Mouse (Mus musculus) embryonic fibroblast, embryonic 13.5 days (primary cell): ENCODE measurements around the gene Cpsf4l. TPM values are rescaled to one million over a fixed set of nuclear protein-coding genes. Genes with fewer than 3 reads are reported as not detected.

ENCODE experiments used
- H3K27ac ChIP-seq: 2 replicates; pipeline ENCODE4 v1.5.1; 2012; ENCODE audit warnings: low read length, control low read depth, inconsistent platforms; ENCODE audit not compliant: insufficient read depth
- H3K4me1 ChIP-seq: 2 replicates; pipeline ENCODE4 v1.6.1; 2011; ENCODE audit warnings: low read length; ENCODE audit not compliant: control insufficient read depth, insufficient read depth
- H3K4me3 ChIP-seq: 2 replicates; pipeline ENCODE4 v1.5.1; 2011; ENCODE audit warnings: mild to moderate bottlenecking, control low read depth, low read length; ENCODE audit not compliant: insufficient read depth
- CTCF ChIP-seq: IDR thresholded peaks from 2 replicates; pipeline ENCODE4 v1.5.1; 2011; ENCODE audit warnings: mild to moderate bottlenecking, control low read depth, low read length, moderate library complexity, borderline replicate concordance; ENCODE audit not compliant: insufficient read depth
- POLR2A ChIP-seq: IDR thresholded peaks from 2 replicates; pipeline ENCODE4 v1.6.1; 2011; ENCODE audit warnings: low read depth, mild to moderate bottlenecking, control low read depth, low read length, moderate library complexity
- polyA plus RNA-seq: library from polyadenylated mRNA; stranded (reverse); fragments of >200 nt; gene quantifications from 2 replicates; pipeline ENCODE4 v1.2.4, GENCODE M21; 2011; ENCODE audit warnings: low read depth; ENCODE audit not compliant: missing spikeins, insufficient read length

Gene Cpsf4l
- polyA plus RNA-seq, 1 experiment, result not detected

DNA sequence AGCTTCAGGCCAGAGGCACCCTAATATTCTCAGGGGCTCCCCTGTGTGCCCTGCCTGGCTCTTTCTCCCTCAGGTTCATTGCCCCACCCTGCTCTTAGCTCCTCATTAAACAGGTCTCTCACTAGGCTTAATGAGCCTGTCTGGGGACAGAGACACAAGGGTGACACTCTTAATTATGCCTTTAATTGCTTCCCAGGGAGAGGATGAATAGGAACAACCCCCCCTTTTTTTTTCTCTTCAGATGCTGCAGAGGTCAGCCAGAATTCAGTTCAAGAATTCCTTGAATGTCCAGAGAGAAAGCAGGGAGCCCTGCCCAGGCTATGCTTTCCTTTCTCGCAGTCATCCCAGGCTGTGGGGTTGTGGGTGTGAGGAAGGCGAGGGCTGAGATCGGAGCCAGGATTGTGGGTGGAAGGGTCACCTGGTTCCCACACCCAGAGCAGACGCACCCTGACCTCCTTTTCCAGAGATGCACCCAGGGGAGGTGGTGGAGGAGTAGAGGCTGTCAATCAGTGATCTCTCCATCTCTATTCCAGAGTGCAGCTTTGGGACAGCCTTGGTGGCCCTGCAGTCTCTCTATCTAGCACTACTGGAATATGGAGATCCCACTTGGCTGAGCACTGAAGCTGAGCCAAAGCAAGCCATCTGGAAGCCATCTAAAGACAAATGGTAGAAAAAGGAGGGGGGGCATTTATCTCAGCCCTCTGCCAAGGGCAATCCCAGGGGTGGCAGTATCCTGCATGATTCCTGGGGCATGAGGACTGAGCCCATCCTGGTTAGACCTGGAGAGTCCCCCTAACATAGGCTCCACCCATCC, 15.6 kb upstream of the Cpsf4l start:
- H3K4me1 ChIP-seq, result peaks cover 6% of the 10 kb centered on the region; the same call in 1 of the 2 replicates
- no peak overlapping the region for H3K27ac ChIP-seq
- H3K4me3 ChIP-seq, result no peak overlapping the region
- no peak for TF ChIP-seq CTCF
- no peak for TF ChIP-seq POLR2A

DNA sequence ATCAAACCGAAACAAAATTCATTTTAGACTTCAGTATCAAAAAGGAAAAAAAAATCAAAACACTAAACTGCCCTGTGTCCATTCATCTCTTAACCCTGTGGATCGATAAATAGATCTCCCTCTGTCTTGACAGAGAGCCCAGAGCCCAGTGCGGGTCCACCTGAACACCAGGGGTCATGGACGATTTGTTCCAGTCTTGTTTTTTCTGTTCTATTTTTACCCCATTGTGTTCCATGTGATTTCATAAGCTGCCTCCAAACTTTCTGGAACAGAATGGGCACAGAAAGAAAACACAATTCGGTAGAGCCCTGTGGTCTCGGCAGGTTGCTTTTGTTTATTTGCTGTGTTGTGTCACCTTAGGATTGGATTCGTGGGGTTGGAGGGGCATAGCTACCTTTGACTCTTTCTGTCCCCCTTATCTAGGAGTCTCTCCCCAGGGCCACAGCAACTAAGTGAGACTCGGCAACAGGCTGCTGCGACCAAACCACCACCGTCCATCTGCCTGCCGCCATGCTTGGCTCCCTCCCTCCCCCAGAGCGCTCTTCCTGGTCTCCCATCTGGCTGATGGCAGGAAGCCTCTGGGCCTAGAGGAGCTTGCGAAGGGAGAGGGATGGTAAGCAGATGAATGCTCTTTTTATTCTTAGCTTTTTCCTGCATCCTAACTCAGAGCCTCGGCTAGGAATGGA, 12.7 kb upstream of the Cpsf4l start:
- no peak overlapping the region for H3K27ac ChIP-seq
- no peak overlapping the region for H3K4me3 ChIP-seq
- TF ChIP-seq POLR2A, result no peak
- no peaks in the 10 kb centered on the region for H3K4me1 ChIP-seq

DNA sequence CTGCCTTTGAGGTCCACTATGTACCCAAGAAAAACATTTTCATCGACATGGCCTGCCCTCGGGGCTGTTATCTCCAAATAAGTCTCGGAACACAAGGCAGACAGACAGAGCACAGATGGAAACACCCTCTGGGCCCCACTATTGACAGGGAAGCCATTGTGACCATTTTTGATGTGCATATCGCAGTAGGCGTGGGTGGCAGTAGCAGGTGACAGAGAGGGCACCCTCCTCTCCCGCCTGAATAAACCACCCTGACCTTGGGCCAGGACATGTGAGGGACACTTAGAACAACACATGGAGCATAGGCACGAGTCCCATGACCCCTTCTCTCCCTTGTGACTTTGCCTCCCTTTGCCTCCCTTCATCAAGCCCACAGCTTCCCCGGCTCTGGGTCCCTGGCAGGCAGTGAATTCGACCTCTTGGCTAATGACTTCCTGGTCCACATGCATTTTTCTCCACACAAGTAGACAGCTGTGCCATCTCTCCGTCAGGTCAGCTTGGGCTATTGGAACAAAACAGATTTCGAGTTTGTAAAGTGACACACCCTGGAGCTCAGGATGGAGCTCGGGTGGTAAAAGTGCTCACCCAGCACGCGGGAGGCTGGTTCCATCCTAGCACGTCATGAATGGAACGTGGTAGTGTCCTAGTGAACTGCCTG, 8.1 kb upstream of the Cpsf4l start:
- no peak overlapping the region for H3K27ac ChIP-seq
- H3K4me1 ChIP-seq, result no peaks in the 10 kb centered on the region
- no peak overlapping the region for H3K4me3 ChIP-seq
- TF ChIP-seq POLR2A (no peak), CTCF (no peak)

GRCm38 (mm10) chr11:113716132-113716531, 6.3 kb upstream of the Cpsf4l start:
- no peak overlapping the region for H3K4me3 ChIP-seq
- H3K4me1 ChIP-seq, result no peaks in the 10 kb centered on the region
- TF ChIP-seq POLR2A (no peak), CTCF (no peak)
- H3K27ac ChIP-seq, result no peak overlapping the region

GRCm38 (mm10) chr11:113715078-113715674, 5.4 kb upstream of the Cpsf4l start:
- no peak overlapping the region for H3K4me3 ChIP-seq
- H3K4me1 ChIP-seq, result no peaks in the 10 kb centered on the region
- no peak overlapping the region for H3K27ac ChIP-seq
- no peak for TF ChIP-seq POLR2A
- no peak for TF ChIP-seq CTCF

- Histone ChIP-seq H3K4me3 (no peak overlapping the region), H3K27ac (no peak overlapping the region), H3K4me1 (no peaks in the 10 kb centered on the region)
- TF ChIP-seq POLR2A (no peak), CTCF (no peak)
These were observed 1.2 kb upstream of the Cpsf4l start for GRCm38 (mm10) chr11:113711061-113711460.

- no peak overlapping the region for H3K27ac ChIP-seq
- no peak for TF ChIP-seq POLR2A
- no peak for TF ChIP-seq CTCF
- H3K4me3 ChIP-seq, result no peak overlapping the region
- no peaks in the 10 kb centered on the region for H3K4me1 ChIP-seq
These were observed 500 bp upstream of the Cpsf4l start for GRCm38 (mm10) chr11:113710257-113710777.

GRCm38 (mm10) chr11:113709272-113709671, 545 bp downstream of the Cpsf4l start:
- no peaks in the 10 kb centered on the region for H3K4me1 ChIP-seq
- H3K27ac ChIP-seq, result no peak overlapping the region

DNA sequence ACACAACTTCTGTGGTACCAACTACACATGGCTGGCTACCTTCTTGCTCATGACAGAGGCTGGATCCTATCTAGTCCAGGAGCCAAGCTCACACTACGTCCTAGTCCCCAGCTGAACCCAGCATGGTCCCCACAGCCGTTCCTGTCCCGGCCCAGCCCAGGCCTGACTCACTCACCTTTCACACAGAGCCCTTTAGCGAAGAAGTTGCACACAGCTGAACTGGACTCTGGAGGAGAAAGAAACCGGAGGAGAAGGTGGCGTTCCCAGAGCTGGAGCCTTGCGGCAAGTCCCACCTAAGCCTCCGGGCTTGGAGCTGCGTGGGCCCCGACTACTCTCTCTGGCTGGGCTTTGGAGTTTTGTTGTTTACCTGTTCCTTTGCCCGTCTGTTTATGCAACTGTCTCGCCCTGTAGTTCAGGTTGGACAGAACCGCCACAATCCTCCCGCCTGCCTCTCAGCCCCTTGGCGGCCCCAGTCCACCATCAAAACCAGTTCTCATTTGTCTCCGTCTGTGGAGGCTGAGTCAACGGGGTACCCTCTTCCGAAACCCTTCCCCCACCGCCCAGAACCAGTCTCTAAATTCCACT, 1.1 kb downstream of the Cpsf4l start:
- no peak overlapping the region for H3K4me3 ChIP-seq
- H3K27ac ChIP-seq, result no peak overlapping the region
- H3K4me1 ChIP-seq, result no peaks in the 10 kb centered on the region
- TF ChIP-seq POLR2A, result no peak
- no peak for TF ChIP-seq CTCF

More at GRCm38 (mm10) chr11:113709272-113709671, 545 bp downstream of the Cpsf4l start:
- TF ChIP-seq CTCF, result no peak
- no peak for TF ChIP-seq POLR2A
- no peak overlapping the region for H3K4me3 ChIP-seq
